Mouse (Mus musculus): ENCODE data around the gene Slc17a8.

Slc17a8 gene

GRCm38 (mm10) chr10:89531194-89531634 lies 89.8 kb downstream of the Slc17a8 start:
- in situ Hi-C loops (cut with MboI, MseI), result no loop called here

- in situ Hi-C loops (cut with MboI, MseI), result no loop called here
These were observed 94.0 kb downstream of the Slc17a8 start for GRCm38 (mm10) chr10:89527054-89527453.

GRCm38 (mm10) chr10:89525823-89526222 lies 95.2 kb downstream of the Slc17a8 start:
- in situ Hi-C loops (cut with MboI, MseI), result no loop called here

Measured in T-helper 1 cell (primary cell).